Mouse (Mus musculus) CD4-positive, CD25-positive, alpha-beta regulatory T cell, adult 4 months (primary cell): ENCODE results near the gene Ttc14. TPM values are rescaled to one million over a fixed set of nuclear protein-coding genes. Genes with fewer than 3 reads are reported as not detected.

Source experiments
- ATAC-seq: one replicate; pipeline ENCODE4 v1.8.0; 2017
- polyA plus RNA-seq, 2 experiments: library from polyadenylated mRNA; unstranded; fragments of 100-300 nt; shearing (Covaris generic); gene quantifications; one replicate each; pipeline ENCODE4 v1.2.1; 2017

Ttc14 gene
- polyA plus RNA-seq = 10 to 100 TPM; 12.7 to 20.5 TPM

GRCm38 (mm10) chr3:33799617-33800512 lies at the start of gene Ttc14:
Gene Ttc14, plus strand, starts transcription at chr3:33799832.
- ATAC-seq = peak; percentile 94

- ATAC-seq = no peak
These were observed 8.7 kb upstream of the Ttc14 start for GRCm38 (mm10) chr3:33790975-33791374.

DNA sequence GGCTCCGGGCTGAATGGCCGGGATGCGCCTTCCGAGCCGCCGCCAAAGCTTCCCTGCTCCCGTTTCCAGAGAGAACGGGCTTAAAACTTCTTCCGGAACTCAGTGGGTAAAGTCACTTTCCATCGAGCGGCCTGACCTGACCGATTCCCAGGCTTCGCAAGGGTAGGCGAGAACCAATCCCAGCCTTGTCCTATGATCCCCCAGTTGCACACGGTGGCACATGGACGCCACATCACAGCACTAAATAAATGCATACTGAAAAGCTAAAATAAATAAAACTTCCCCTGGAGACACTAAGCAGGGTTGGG lies 835 bp downstream of the Ttc14 start:
- no peak for ATAC-seq

GRCm38 (mm10) chr3:33807151-33807550 lies 7.5 kb downstream of the Ttc14 start:
- no peak for ATAC-seq

DNA sequence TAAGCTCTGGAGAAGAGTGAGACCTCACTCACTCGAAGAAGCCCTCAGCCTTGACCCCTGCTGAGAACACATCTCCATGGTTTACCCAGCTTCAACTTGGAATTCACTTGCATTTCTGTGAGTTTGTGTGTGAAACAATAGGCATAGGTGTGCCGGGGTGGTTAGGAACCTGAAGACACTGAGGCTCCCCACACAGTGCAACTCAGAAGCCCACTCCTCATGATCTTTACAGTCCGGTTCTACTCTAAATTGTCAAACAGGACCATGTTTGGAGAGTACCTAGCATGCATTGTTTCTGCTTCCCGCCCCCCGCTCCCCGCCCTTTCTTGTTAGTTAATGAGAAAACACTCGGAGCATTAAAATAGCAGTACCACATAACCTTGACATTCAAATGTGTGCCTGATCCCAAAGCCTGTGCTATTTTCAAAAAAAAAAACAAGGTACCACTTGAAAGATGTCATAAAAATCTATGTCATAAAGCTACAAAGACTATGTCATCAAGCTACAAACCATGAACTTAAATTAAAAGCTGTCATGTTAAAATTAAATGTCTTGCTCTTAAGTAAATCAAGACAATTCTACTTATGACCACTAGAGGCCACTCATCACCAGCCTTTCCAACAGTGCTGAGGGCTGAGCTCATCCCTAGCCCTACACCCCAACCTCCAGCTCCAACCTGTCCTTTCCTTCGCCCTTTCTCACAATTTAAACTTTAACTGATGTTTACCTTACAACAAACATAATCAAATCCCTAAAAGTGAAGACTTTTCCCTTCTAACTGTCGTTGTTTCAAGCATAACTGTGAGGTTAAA lies 24.7 kb downstream of the Ttc14 start:
- ATAC-seq = peak; percentile 78

- ATAC-seq = no peak
These were observed 32.7 kb downstream of the Ttc14 start for GRCm38 (mm10) chr3:33832351-33832750.

GRCm38 (mm10) chr3:33836576-33836975 lies 36.9 kb downstream of the Ttc14 start:
- no peak for ATAC-seq

DNA sequence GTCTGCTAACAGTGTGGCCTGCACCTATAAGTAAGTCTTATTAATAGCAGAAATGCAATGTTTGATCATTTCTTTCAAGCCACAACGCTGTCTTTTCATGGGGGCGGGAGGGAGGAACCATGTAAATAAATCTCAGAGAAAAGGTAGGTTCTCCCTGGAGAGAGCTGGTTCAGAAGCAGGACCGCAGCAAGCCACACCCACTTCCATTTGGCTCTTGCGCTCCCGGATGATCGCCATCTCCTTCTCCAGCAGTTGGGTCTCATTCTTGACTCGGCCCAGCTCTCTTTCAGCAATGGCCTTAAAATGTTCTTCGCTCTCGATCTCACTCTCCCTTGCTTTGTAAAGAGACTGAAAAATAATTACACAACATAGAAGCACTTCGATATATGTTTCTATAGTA lies 39.2 kb downstream of the Ttc14 start:
- no peak for ATAC-seq

DNA sequence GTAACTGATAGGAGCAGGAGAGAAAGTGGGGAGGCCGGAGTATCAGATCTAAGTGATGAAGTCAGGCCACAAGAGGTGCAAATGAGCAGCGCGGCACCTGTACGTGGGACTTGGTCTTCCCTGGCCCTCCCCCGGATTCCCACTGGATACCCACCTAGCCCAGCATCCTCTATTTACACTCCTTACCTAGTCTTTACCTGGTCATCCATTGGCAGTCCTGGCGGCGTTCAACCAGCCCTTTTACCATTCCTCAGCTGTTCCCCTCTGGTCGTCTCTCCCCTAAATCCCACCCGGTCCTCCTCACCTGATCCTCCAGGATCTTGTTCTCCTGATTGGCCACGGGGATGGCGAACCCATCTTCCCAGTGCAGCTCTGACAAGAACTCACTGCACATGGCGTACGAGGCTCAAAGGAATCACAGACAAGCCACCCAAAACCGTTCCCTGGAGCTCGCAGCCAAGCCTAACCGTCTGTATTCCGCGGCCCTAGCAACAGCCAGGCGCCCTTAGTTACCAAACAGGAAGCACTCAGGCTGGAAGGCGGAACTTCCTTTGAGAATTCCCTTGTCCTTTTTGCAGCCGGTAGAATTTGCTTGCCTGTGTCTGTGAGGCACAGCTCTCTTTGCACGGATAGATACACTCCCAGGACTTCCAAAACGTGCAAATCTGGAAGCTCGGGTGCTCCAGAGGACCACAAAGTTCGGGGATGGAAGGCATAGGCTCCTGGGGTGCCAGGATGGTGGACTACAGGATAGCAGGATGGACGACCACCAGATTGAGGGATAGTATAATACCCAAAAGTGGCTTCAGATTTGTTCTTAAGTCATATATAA lies 44.4 kb downstream of the Ttc14 start, which contains the start of gene Ccdc39:
Gene Ccdc39, minus strand, starts transcription at position 510 of the 832 bp plus-strand sequence.
- peak; percentile 97 for ATAC-seq

DNA sequence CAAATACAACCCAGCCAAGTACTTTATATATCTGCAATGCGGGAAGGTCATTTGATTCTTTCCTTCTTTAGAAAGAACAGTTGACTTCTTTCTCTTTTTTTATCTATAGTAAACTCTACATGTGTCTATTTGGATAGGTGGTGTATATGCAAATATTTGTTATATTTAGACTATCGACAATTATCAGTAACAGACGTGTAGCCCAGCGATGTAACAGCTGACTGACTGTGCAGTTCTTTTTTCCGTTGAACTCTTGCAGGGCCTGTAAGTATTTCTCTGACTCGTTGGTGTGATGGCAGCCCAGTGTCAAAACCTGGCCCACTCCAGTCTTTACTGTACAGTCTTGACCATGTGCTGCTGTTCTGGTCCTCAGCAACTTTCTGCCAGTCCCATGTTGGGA lies 47.0 kb downstream of the Ttc14 start:
- ATAC-seq = no peak

GRCm38 (mm10) chr3:33850856-33851255 lies 51.2 kb downstream of the Ttc14 start:
- ATAC-seq = no peak

DNA sequence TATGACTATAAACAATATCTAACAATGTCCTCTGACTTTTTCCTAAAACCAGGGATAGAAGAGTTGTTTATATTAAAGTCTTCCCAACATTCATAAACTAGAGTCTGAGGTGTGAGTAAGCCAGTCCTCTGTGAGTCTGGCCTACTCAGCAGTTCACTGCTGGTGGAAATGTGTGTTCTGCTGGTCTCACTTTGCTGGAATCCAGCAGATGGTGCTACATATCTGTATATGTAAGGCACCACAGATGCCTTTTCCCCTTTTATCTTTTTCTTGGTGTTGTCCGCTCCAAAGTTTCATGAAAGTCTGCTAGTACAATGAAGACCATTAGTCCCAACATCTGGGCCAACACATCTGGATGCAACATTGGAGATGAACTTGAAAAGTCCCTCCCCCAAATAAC lies 53.4 kb downstream of the Ttc14 start:
- ATAC-seq = no peak

GRCm38 (mm10) chr3:33858939-33859338 lies 59.3 kb downstream of the Ttc14 start:
- ATAC-seq = no peak

DNA sequence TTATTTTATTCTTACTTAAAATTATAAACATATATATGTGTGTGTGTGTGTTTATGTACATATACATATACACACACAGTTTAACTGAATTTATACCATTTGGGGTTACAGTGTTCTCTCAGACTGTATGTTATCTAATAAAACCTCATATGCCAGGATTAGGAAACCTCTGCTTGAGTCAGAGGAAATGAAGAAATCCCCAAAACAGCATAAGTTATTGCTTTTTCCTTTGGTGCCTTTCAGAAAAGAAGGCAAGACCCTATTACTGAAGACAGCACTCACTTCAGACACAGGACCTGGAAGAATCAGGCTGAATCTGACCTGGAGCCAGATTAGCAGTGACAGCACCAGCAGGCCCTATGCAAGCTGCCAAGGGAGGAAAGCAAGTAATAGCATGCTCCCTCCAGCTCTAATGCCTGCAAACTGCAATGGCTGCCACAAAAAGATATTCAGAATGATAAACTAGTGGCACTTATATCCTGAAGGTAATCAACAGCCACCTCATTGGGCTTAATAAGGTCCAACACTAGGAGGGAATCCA lies 64.4 kb downstream of the Ttc14 start:
- ATAC-seq = no peak

Other genes with a start within 250 kb of the Ttc14 start
- gene Ccdc39, start 44.5 kb downstream of the Ttc14 start, polyA plus RNA-seq = under 1 TPM; 0.19 to 0.70 TPM
- 10 to 100 TPM; 45.6 to 48.5 TPM for gene Fxr1, start 220.1 kb downstream of the Ttc14 start, polyA plus RNA-seq